Mouse (Mus musculus) thymus, adult 2 months (tissue): Measurements from ENCODE around the gene Pwwp2b.

Experiments
- CTCF ChIP-seq: fragments of 200-500 bp; IDR thresholded peaks from 2 replicates; pipeline ENCODE4 v1.5.1; 2012; ENCODE audit warnings: mild to moderate bottlenecking, control low read depth, low read length, moderate library complexity, borderline replicate concordance; ENCODE audit not compliant: control insufficient read depth, poor library complexity, insufficient read depth; ENCODE audit errors: extremely low read depth
- POLR2A ChIP-seq: fragments of 200-500 bp; IDR thresholded peaks from 2 replicates; pipeline ENCODE4 v1.6.1; 2012; ENCODE audit warnings: mild to moderate bottlenecking, low read length, control low read depth, moderate library complexity; ENCODE audit not compliant: control insufficient read depth, poor library complexity, insufficient read depth; ENCODE audit errors: extremely low read depth

- TF ChIP-seq POLR2A (no peak), CTCF (no peak)
Measured at GRCm38 (mm10) chr7:139310487-139310951, 62.2 kb downstream of the Pwwp2b start.
